Mouse (Mus musculus) CH12.LX (cell line): ENCODE results near the gene Ubr4.
A peak's percentile ranks its signal among the peaks of the same experiment; 100 is the strongest.

Experiments used
- CTCF ChIP-seq, 2 experiments: IDR thresholded peaks in 1 of 2; conservative IDR thresholded peaks in 1 of 2; 2 replicates each; pipeline ENCODE4 v1.5.1; 2011 to 2012; ENCODE audit warnings: low read depth in 2 of 2, low read length in 2 of 2, improper control_type of control experiment in 1 of 2, inconsistent platforms in 1 of 2, mild to moderate bottlenecking in 1 of 2, moderate library complexity in 1 of 2
- MEF2A ChIP-seq: IDR thresholded peaks from 2 replicates; pipeline ENCODE4 v1.6.1; 2014; ENCODE audit warnings: low read depth, mild to moderate bottlenecking, inconsistent platforms, low read length, improper control_type of control experiment, borderline replicate concordance
- POLR2A ChIP-seq: IDR thresholded peaks from 2 replicates; pipeline ENCODE4 v1.6.1; 2011; ENCODE audit warnings: low read depth, mild to moderate bottlenecking, improper control_type of control experiment, low read length
- TCF12 ChIP-seq: IDR thresholded peaks from 2 replicates; pipeline ENCODE4 v1.6.1; 2014; ENCODE audit warnings: low read depth, mild to moderate bottlenecking, inconsistent platforms, low read length, improper control_type of control experiment
- UBTF ChIP-seq: IDR thresholded peaks from 2 replicates; pipeline ENCODE4 v1.6.1; 2012; ENCODE audit warnings: low read depth, mild to moderate bottlenecking, inconsistent platforms, low read length, improper control_type of control experiment, moderate library complexity
- ZMIZ1 ChIP-seq: IDR thresholded peaks from 2 replicates; pipeline ENCODE4 v1.6.1; 2012; ENCODE audit warnings: low read depth, mild to moderate bottlenecking, inconsistent platforms, low read length, improper control_type of control experiment
- ZNF384 ChIP-seq: IDR thresholded peaks from 2 replicates; pipeline ENCODE4 v1.6.1; 2012; ENCODE audit warnings: low read depth, low read length, improper control_type of control experiment, inconsistent platforms

- TF ChIP-seq ZNF384 (no peak), CTCF (conservative IDR thresholded peaks at IDR 0.05 in 1 of 2, IDR thresholded peaks at IDR 0.05 in 1 of 2; ENCODE audit: low read depth in 2 of 2, low read length in 2 of 2) (peak; percentile 73 to 80), ZMIZ1 (no peak), POLR2A (no peak), TCF12 (no peak), MEF2A (no peak), UBTF (no peak)
Measured at GRCm38 (mm10) chr4:139336822-139337483, 15.5 kb upstream of the Ubr4 start.
